Mouse (Mus musculus): ENCODE data around the gene Sema3f.

The Sema3f gene

DNA sequence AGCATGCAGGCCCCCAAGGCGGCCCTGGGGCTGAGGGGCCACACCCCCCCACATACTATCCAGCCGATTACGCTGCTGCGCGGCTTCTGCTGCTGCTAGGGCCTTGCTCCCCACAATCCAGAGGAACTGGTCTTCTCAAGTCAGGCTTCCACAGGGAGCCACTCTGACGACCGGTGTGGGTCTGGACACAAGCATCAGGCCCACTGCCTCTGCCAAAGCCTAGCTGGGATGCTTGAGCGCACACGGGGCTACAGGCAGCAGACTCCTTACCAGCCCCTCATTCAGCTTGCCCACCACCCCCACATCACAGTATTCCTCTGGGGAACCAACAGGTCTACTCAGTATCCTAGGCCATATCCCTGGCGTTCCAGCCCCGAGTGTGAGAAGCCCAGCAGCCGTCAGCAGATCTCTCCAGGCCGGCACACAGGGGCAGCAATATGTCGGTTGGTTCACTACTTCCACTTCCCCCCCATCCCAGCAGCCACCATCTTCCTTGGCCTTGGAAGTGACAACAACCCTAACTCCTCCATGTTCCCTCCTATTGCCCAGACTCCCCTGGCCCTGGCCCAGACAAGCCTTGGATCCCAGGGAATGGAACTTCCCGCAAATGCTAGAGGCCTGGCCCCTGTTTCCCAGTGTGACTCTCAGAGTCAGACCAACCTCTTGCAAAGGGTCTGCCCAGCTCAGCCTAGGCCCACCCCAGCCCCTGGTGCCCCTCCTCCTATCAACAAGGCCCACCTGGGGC, 76.4 kb downstream of the Sema3f start:
- DNase-seq (ENCODE audit: low spot score in 2 of 2), result no peak

DNA sequence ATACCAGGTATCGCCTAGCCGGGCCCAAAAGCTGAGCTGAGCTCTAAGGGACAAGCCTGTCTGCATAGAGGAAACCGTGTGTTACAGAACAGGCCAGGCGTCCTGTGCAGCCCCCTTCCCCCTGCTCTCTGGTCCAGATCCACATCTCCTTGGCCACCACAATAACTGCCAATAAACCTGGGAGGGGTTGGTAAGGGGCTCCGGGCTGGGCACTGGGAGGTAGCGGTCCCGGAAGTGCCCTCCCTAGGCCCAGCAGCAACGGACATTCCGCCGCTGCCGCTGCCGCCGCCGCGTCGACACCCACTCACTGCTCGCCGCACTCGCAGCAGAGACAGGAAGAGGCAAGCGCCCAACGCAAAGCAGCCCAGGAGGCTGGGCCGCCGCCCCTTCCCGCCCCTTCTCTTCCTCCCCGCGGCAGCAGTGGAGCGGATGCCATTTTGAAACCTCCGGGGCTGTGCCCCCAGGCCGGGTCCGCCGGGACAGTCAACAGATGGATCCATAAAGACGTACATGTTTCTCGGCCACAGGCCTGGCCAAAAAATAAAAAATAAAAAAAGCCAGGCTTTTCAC, 77.1 kb downstream of the Sema3f start:
- DNase-seq (ENCODE audit: low spot score in 2 of 2), result peak; percentile 83 to 86

DNA sequence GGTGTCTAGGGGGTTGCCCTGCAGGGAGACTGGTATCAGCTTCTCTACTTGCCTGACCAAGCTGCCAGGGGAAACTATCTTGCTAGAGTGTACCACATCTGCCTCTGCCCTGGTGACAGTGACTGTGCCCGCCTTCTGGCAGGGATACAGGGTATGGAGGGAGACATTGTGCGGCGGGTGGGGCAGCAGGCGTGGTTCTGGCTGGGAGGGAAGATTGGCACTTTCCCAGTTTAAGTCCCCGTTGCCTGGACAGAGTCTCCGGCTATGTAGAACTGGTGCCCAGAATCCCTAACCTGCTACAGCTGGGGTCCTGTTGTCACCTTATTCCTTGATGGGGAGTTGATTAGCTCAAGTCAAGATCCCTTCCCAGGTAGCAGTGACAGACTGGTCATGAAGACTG, 77.8 kb downstream of the Sema3f start:
- DNase-seq (ENCODE audit: low spot score in 2 of 2), result no peak

GRCm38 (mm10) chr9:107631861-107632260, 78.4 kb downstream of the Sema3f start:
- no peak for DNase-seq (ENCODE audit: low spot score in 2 of 2)

Data from natural killer cell, adult 2 months (primary cell).